Mouse (Mus musculus) kidney, embryonic 16.5 days (tissue): Measurements from ENCODE around the gene Gm13283. TPM values are rescaled to one million over a fixed set of nuclear protein-coding genes. Genes with fewer than 3 reads are reported as not detected.

Experiments used
- polyA plus RNA-seq: library from polyadenylated mRNA; unstranded; fragments of >200 nt; fragmentation: Nextera tagmentation; extraction: Ambion mirVana; gene quantifications from 2 replicates; pipeline ENCODE4 v1.2.1, GENCODE M21; 2015

The Gm13283 gene
- polyA plus RNA-seq, 1 experiment from 2014 or later = 0.36 TPM

Other genes with a start within 250 kb of the Gm13283 start
- not detected in 2 replicates for gene Ifnb1, start 237.3 kb upstream of the Gm13283 start, polyA plus RNA-seq
- not detected in 2 replicates for gene Ifna15, start 201.9 kb upstream of the Gm13283 start, polyA plus RNA-seq
- gene Ifna14, start 188.3 kb upstream of the Gm13283 start, polyA plus RNA-seq = not detected in 2 replicates
- gene Ifna9, start 167.7 kb upstream of the Gm13283 start, polyA plus RNA-seq = not detected in 2 replicates
- not detected in 2 replicates for gene Ifna12, start 156.7 kb upstream of the Gm13283 start, polyA plus RNA-seq
- gene C87499, start 125.7 kb upstream of the Gm13283 start, polyA plus RNA-seq = not detected in 2 replicates
- not detected in 2 replicates for gene Ifna13, start 115.7 kb upstream of the Gm13283 start, polyA plus RNA-seq
- not detected in 2 replicates for gene Ifna16, start 83.2 kb upstream of the Gm13283 start, polyA plus RNA-seq
- gene Ifna2, start 76.2 kb upstream of the Gm13283 start, polyA plus RNA-seq = not detected in 2 replicates
- not detected in 2 replicates for gene Ifnab, start 68.8 kb upstream of the Gm13283 start, polyA plus RNA-seq
- gene Gm26566, start 38.3 kb upstream of the Gm13283 start, polyA plus RNA-seq = 1.3 and 1.4 TPM in 2 replicates
- gene Klhl9, start 37.7 kb upstream of the Gm13283 start, polyA plus RNA-seq = 95.4 and 97.6 TPM in 2 replicates
- gene Gm13271, start 5.3 kb upstream of the Gm13283 start, polyA plus RNA-seq = not detected in 2 replicates
- gene Gm13290, start 13.7 kb downstream of the Gm13283 start, polyA plus RNA-seq = not detected in 2 replicates
- gene Gm13289, start 16.8 kb downstream of the Gm13283 start, polyA plus RNA-seq = not detected in 2 replicates
- not detected in 2 replicates for gene Gm13272, start 19.7 kb downstream of the Gm13283 start, polyA plus RNA-seq
- 0.58 TPM in 1 of 2 replicates, not detected in the other for gene Ifnz, start 22.0 kb downstream of the Gm13283 start, polyA plus RNA-seq
- 0.37 TPM in 1 of 2 replicates, not detected in the other for gene Gm13276, start 25.6 kb downstream of the Gm13283 start, polyA plus RNA-seq
- not detected in 2 replicates for gene Gm13277, start 28.5 kb downstream of the Gm13283 start, polyA plus RNA-seq
- gene Gm13278, start 31.4 kb downstream of the Gm13283 start, polyA plus RNA-seq = not detected in 2 replicates
- not detected in 2 replicates for gene Gm13275, start 34.4 kb downstream of the Gm13283 start, polyA plus RNA-seq
- gene Gm13279, start 37.3 kb downstream of the Gm13283 start, polyA plus RNA-seq = not detected in 2 replicates
- 0.96 and 1.8 TPM in 2 replicates for gene Gm13285, start 39.5 kb downstream of the Gm13283 start, polyA plus RNA-seq
- gene Gm13287, start 43.1 kb downstream of the Gm13283 start, polyA plus RNA-seq = not detected in 2 replicates
- 0.05 TPM in 1 of 2 replicates, not detected in the other for gene Gm13288, start 45.4 kb downstream of the Gm13283 start, polyA plus RNA-seq
- not detected in 2 replicates for gene Ifna7, start 56.1 kb downstream of the Gm13283 start, polyA plus RNA-seq
- not detected in 2 replicates for gene Ifna11, start 59.8 kb downstream of the Gm13283 start, polyA plus RNA-seq
- gene Ifna6, start 67.3 kb downstream of the Gm13283 start, polyA plus RNA-seq = not detected in 2 replicates
- gene Ifna5, start 75.4 kb downstream of the Gm13283 start, polyA plus RNA-seq = not detected in 2 replicates
- not detected in 2 replicates for gene Ifna4, start 81.7 kb downstream of the Gm13283 start, polyA plus RNA-seq
- gene Ifna1, start 90.0 kb downstream of the Gm13283 start, polyA plus RNA-seq = not detected in 2 replicates
- gene Ifne, start 120.1 kb downstream of the Gm13283 start, polyA plus RNA-seq = not detected in 2 replicates